Mouse (Mus musculus) stomach, embryonic 14.5 days (tissue): Measurements from ENCODE around the gene Ak8. TPM values are rescaled to one million over a fixed set of nuclear protein-coding genes. Genes with fewer than 3 reads are reported as not detected.

ENCODE experiments used
- ATAC-seq: fragments of 200-750 bp; cut with Nextera tagmentation; 2 replicates; pipeline ENCODE4 v1.8.0; 2017; ENCODE audit warnings: low read depth, moderate TSS enrichment; ENCODE audit not compliant: insufficient number of reproducible peaks, insufficient read depth, low FRiP score
- H3K27ac ChIP-seq: fragments of 300-500 bp; sonication (generic); 2 replicates; pipeline ENCODE4 v1.5.1; 2014; ENCODE audit warnings: mild to moderate bottlenecking, low read length, moderate library complexity, mixed read lengths
- H3K27me3 ChIP-seq: fragments of 300-500 bp; sonication (generic); 2 replicates; pipeline ENCODE4 v1.6.1; 2014; ENCODE audit warnings: low read length, control low read depth, mixed read lengths; ENCODE audit not compliant: control insufficient read depth, insufficient read depth
- H3K36me3 ChIP-seq: fragments of 300-500 bp; sonication (generic); 2 replicates; pipeline ENCODE4 v1.6.1; 2014; ENCODE audit warnings: mild to moderate bottlenecking, control low read depth, low read length, moderate library complexity, mixed read lengths; ENCODE audit not compliant: control insufficient read depth, insufficient read depth
- H3K4me1 ChIP-seq: fragments of 300-500 bp; sonication (generic); 2 replicates; pipeline ENCODE4 v1.6.1; 2014; ENCODE audit warnings: low read length, control low read depth, mixed read lengths; ENCODE audit not compliant: control insufficient read depth, insufficient read depth
- H3K4me2 ChIP-seq: fragments of 300-500 bp; sonication (generic); replicated peaks from 2 replicates; pipeline ENCODE4 v1.6.1; 2014; ENCODE audit warnings: low read depth, low read length, control low read depth
- H3K4me3 ChIP-seq: fragments of 300-500 bp; sonication (generic); 2 replicates; pipeline ENCODE4 v1.5.1; 2014; ENCODE audit warnings: low read depth, low read length, control low read depth
- H3K9ac ChIP-seq: fragments of 300-500 bp; sonication (generic); replicated peaks from 2 replicates; pipeline ENCODE4 v1.6.1; 2014; ENCODE audit warnings: low read depth, mild to moderate bottlenecking, control low read depth, low read length, moderate library complexity, mixed read lengths
- H3K9me3 ChIP-seq: fragments of 300-500 bp; sonication (generic); 2 replicates; pipeline ENCODE4 v1.6.1; 2016; ENCODE audit warnings: low read depth, low read length, control low read depth; ENCODE audit not compliant: control insufficient read depth
- WGBS: fragments of 180-500 bp; shearing (Covaris S2); extraction: QIAGEN DNeasy Blood & Tissue Kit; methylation state at CpG from one replicate; pipeline ENCODE4 v1.1.7; 2014; 5-methylcytosine and 5-hydroxymethylcytosine counted together
- polyA plus RNA-seq: library from polyadenylated mRNA; unstranded; fragments of >200 nt; fragmentation: Nextera tagmentation; extraction: Ambion mirVana; gene quantifications from 2 replicates; pipeline ENCODE4 v1.2.1, GENCODE M21; 2014

Gene Ak8
- polyA plus RNA-seq: 0.42 and 0.59 TPM in 2 replicates

- H3K4me3 ChIP-seq: peak within 1 kb of the TSS; percentile 57
- peak; percentile 85 for ATAC-seq
- peak within 1 kb of the TSS; percentile 88 for H3K4me2 ChIP-seq
- H3K36me3 ChIP-seq: no peaks in the 10 kb centered on the region
- no peaks in the 10 kb centered on the region for H3K27me3 ChIP-seq
- H3K27ac ChIP-seq: peak within 1 kb of the TSS; percentile 34
- H3K9me3 ChIP-seq: no peaks in the 10 kb centered on the region
- under 1% methylated on average over 53 of the region's 53 CpGs for WGBS
- H3K9ac ChIP-seq: peak within 1 kb of the TSS; percentile 50; the same call in 1 of the 2 replicates
- 0 out of 2 replicates have a peak, but pooled peaks cover 5% of the 10 kb centered on the region for H3K4me1 ChIP-seq
Observed at GRCm38 (mm10) chr2:28699361-28700335, at the start of gene Ak8, which contains the start of gene Spaca9. TSS of gene Ak8 (plus strand) at chr2:28700164. TSS of gene Spaca9 (minus strand) at chr2:28699727.

GRCm38 (mm10) chr2:28650526-28650925 lies 49.4 kb upstream of the Ak8 start:
- Histone ChIP-seq H3K27me3 (no peaks in the 10 kb centered on the region), H3K4me2 (no peak overlapping the region), H3K9me3 (no peaks in the 10 kb centered on the region), H3K4me3 (no peak overlapping the region), H3K27ac (no peak overlapping the region), H3K4me1 (no peaks in the 10 kb centered on the region), H3K9ac (no peak overlapping the region), H3K36me3 (no peaks in the 10 kb centered on the region; the same call in 1 of the 2 replicates)
- ATAC-seq: no peak

GRCm38 (mm10) chr2:28653351-28653750 lies 46.6 kb upstream of the Ak8 start:
- Histone ChIP-seq H3K27ac (no peak overlapping the region), H3K4me1 (no peaks in the 10 kb centered on the region), H3K9me3 (no peaks in the 10 kb centered on the region), H3K4me2 (no peak overlapping the region), H3K4me3 (no peak overlapping the region), H3K36me3 (peaks cover 5% of the 10 kb centered on the region), H3K9ac (no peak overlapping the region), H3K27me3 (no peaks in the 10 kb centered on the region)
- 94% methylated on average over 7 of the region's 7 CpGs for WGBS
- ATAC-seq: no peak

GRCm38 (mm10) chr2:28654295-28654694 lies 45.7 kb upstream of the Ak8 start:
- no peak overlapping the region for H3K9ac ChIP-seq
- H3K27ac ChIP-seq: no peak overlapping the region
- H3K4me1 ChIP-seq: no peaks in the 10 kb centered on the region
- no peaks in the 10 kb centered on the region for H3K9me3 ChIP-seq
- no peak for ATAC-seq
- 63% methylated on average over 2 of the region's 2 CpGs for WGBS
- no peak overlapping the region for H3K4me3 ChIP-seq
- H3K4me2 ChIP-seq: no peak overlapping the region
- peaks cover 13% of the 10 kb centered on the region for H3K36me3 ChIP-seq
- no peaks in the 10 kb centered on the region for H3K27me3 ChIP-seq

GRCm38 (mm10) chr2:28656216-28656615 lies 43.7 kb upstream of the Ak8 start:
- Histone ChIP-seq H3K9ac (no peak overlapping the region), H3K4me3 (no peak overlapping the region), H3K36me3 (peaks cover 23% of the 10 kb centered on the region), H3K27ac (no peak overlapping the region), H3K4me2 (no peak overlapping the region), H3K9me3 (no peaks in the 10 kb centered on the region), H3K27me3 (no peaks in the 10 kb centered on the region), H3K4me1 (no peaks in the 10 kb centered on the region)
- ATAC-seq: no peak
- 76% methylated on average over 8 of the region's 8 CpGs for WGBS

GRCm38 (mm10) chr2:28662891-28663290 lies 37.1 kb upstream of the Ak8 start:
- Histone ChIP-seq H3K27me3 (no peaks in the 10 kb centered on the region), H3K36me3 (peaks cover 63% of the 10 kb centered on the region), H3K4me2 (no peak overlapping the region), H3K9me3 (no peaks in the 10 kb centered on the region), H3K9ac (no peak overlapping the region), H3K4me1 (no peaks in the 10 kb centered on the region), H3K4me3 (no peak overlapping the region), H3K27ac (no peak overlapping the region)
- no peak for ATAC-seq
- 90% methylated on average over 3 of the region's 3 CpGs for WGBS

- Histone ChIP-seq H3K9ac (no peak overlapping the region), H3K4me1 (no peaks in the 10 kb centered on the region), H3K36me3 (peaks cover 59% of the 10 kb centered on the region), H3K27me3 (no peaks in the 10 kb centered on the region), H3K4me2 (no peak overlapping the region), H3K9me3 (no peaks in the 10 kb centered on the region), H3K4me3 (no peak overlapping the region), H3K27ac (no peak overlapping the region)
- 62% methylated on average over 3 of the region's 3 CpGs for WGBS
- ATAC-seq: no peak
Observed at GRCm38 (mm10) chr2:28665818-28666217, 34.1 kb upstream of the Ak8 start.

GRCm38 (mm10) chr2:28671438-28671837 lies 28.5 kb upstream of the Ak8 start:
- ATAC-seq: no peak
- no peak overlapping the region for H3K27ac ChIP-seq
- 85% methylated on average over 2 of the region's 2 CpGs for WGBS
- H3K4me2 ChIP-seq: no peak overlapping the region
- H3K4me1 ChIP-seq: no peaks in the 10 kb centered on the region
- no peak overlapping the region for H3K9ac ChIP-seq
- H3K36me3 ChIP-seq: peaks cover 71% of the 10 kb centered on the region
- no peaks in the 10 kb centered on the region for H3K9me3 ChIP-seq
- H3K27me3 ChIP-seq: no peaks in the 10 kb centered on the region
- no peak overlapping the region for H3K4me3 ChIP-seq
